Mouse (Mus musculus): ENCODE data around the gene Ptpdc1.

Ptpdc1 gene

DNA sequence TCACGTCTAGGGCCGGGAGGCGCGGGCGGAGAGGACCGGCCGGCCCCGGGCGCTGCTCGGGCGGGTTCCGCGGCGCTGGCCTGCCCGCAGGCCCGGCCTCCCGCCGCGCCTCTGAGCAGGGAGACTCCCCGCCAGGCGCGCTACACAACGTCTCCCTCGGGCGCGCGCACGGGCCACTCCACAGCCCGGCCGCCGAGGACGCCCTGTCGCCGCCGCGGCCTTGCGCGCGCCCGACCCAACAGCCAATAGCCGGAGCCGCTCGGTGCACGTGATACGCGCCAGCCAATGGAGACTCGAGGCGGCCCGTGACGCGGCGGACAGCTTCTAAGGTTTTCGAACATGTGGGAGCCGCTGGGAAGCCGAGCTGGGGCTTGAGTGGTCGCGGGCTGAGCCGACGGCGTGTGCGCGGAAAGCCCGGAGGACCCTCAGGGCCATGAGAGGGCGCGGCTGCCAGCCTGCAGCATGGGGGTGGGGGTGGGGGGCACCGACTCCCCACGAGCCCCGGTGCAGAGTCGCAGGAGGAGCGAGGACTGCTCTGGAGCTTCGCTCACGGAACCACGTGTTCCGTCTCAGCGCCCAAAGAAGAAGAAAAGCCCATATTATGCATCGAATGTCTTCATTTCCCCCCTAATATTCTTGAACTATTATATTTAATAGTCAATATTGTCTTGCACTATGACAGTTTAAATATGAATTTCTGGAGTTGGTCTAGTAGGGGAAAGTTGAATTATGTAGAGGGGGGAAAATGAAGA is at the start of gene Ptpdc1:
Ptpdc1 (minus strand) TSS at position 232 of the 752 bp plus-strand sequence.
- peak; percentile 96 to 97 for DNase-seq (ENCODE audit: low spot score in 2 of 2)

DNA sequence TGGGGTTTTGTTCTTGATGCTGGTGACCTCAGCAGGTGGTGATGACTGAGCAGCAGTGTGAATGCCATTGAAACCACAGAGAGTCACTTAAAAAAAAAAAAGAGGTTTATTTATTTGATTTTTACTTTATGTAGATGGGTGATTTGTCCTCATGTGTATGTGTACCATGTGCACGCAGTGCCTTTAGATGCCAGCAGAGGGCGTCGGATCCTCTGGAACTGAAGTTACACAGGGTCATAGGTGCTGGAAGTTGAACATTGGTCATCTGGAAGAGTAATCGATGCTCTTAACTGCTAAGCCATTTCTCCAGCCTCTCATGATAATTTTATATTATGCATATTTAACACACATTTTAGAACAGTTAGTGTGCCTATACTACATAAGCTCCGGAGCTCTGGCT is 49.1 kb upstream of the Ptpdc1 start:
- no peak for DNase-seq (ENCODE audit: low spot score in 2 of 2)

DNA sequence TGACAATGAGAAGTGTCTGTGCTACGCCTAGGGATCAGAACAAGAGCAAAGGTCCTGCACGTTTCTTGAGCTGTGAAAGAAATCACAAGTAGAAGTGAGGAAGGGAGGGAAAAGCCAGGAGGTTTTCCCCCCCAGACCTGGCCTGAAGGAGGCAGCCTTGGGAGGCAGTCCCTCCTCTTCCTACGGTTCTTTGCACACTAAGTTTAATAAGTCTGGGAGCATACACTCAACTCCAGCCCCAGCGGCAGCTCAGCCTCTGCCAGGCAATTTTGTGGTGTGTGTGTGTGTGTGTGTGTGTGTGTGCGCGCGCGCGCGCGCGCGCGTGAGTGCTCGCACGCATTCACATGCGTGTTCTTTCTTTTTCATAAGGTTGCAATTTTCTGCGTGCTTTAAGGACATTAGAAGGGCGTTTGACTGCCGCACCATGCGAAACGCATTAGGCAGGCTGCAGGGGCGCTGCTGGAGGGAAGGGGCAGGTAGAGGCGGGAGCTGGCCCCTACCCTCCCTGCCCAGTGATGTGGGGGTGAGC is 46.9 kb upstream of the Ptpdc1 start:
- DNase-seq (ENCODE audit: low spot score in 2 of 2), result no peak

DNA sequence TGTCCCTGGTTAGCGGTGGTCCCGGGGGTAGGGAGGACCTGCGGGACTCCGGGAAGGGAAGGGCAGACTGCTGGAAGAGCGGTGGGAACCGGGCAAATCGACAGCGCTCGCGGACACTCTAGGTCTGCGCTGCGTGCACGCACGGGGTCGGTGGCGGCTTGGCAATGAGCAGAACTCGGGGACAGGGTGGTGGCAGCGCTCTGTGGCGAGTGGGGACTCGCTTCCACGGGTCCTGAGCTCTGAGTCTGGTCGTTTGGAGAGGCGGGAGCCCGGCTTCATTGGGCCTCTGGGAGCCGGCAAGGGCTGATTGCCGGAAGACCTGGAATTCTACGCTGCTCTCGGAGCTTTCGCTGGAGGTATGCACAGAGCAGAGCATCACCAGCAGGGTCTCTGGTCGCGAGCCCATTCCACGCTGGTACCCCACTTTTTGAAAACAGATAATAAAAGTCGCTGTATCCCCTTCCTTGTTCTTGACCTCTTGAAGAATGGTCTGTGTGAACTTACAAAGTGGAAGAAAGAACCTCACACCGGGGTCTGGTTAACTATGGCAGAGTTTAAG is 43.6 kb upstream of the Ptpdc1 start:
- no peak for DNase-seq (ENCODE audit: low spot score in 2 of 2)

DNA sequence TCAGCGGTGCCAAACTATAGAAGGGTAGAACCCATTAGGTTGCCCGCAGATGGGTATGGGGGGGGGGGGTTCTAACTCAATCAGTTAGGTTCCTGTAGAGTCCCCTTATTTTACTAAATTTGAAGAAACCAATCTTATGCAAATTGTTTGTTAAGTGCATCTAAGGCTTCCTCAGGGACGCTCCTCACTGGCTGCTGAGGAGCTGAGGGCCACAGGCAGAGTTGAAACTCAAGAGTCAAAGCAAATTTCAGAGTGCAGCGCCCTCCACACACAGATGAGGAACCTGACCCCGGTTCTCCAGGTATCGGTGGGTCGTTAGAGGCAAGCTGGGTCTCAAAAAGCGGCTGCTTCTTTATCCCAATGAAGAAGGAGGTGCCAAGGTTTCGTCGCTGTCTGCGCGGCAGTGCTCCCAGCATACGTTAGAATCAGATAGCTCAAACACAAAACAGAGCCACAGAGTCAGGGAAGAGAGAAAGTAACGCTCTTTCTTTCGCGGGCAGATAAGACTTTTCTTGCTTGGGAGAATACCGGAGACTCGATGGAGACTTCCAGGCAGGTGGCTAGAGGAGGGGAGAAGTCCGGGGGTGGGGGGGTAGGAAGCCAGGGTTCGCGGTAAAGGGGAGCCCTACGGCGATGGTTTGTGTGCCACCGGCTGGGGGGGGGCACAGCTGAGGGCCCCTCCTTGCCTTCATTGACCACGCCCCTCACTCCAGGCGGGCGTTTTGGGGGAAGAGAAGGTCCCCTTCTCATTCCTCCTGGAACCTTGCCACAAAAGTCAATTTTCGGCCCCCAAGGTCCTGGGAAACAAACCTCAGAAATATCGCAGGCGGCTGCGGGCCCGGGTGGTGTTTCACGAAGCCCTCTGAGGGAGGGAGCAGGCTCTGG is 42.9 kb upstream of the Ptpdc1 start:
- no peak for DNase-seq (ENCODE audit: low spot score in 2 of 2)

DNA sequence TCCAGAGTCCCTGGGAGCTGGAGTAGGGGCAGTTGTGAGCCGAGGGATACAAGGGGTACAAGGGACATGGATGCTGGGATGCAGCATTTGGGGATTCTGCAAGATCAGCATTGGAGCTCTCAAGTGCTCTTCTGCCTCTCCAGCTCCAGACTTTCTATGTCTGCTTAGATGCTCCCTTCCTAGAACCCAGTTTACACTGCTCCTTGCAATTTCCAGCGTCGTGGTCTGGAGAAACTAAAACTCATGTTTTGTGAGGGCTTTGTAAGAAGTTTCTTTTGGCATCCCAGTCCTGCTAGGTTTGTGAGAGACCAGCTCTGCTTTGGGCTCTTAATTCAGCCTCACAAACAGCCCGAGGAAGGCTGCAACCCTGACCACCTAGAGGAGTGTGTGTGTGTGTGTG is 42.0 kb upstream of the Ptpdc1 start:
- no peak for DNase-seq (ENCODE audit: low spot score in 2 of 2)

DNA sequence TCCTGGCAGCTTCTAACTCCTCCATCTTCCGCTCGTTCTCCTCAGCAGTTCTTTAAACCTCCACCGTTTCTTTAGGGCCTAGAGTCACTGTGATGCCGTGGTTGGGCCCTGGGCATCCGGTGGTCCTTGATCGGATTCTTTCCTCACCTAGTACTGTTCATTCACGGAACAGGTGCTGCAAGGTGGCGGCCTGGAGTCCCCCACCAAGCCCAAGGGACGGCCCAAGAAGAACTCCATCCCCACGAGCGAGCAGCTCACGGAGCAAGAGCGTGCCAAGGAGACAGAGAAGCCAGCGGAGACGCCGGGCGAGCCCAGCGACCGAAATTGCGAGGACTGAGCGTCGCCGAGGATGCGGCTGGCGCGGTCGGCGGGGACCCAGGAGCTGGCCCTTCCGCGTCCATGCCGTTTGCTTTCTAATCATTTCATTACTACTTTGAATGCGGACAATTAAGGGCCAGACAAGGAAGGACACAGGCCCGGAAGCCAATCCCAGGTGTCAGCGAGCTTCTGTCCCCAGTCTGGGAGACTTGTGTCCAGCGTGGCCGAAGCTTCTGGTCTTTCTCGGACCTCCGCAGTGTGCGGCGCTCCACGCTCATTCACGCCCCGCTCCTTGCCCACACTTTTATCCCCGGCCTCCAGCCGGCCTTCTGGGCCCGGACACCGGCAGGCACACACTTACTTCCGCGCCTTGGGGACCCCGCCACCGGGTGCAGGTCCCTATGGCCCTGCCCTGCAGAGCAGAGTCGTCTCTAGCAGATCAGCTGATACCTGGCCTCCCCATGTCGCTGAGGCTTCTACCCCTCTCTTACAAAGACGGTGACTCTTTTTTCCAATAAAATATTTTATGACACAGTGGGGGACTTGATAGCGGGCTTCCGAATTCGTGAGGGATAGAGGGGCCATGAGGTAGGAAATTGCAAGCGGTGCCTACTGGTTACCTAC is 40.5 kb upstream of the Ptpdc1 start:
- no peak for DNase-seq (ENCODE audit: low spot score in 2 of 2)

DNA sequence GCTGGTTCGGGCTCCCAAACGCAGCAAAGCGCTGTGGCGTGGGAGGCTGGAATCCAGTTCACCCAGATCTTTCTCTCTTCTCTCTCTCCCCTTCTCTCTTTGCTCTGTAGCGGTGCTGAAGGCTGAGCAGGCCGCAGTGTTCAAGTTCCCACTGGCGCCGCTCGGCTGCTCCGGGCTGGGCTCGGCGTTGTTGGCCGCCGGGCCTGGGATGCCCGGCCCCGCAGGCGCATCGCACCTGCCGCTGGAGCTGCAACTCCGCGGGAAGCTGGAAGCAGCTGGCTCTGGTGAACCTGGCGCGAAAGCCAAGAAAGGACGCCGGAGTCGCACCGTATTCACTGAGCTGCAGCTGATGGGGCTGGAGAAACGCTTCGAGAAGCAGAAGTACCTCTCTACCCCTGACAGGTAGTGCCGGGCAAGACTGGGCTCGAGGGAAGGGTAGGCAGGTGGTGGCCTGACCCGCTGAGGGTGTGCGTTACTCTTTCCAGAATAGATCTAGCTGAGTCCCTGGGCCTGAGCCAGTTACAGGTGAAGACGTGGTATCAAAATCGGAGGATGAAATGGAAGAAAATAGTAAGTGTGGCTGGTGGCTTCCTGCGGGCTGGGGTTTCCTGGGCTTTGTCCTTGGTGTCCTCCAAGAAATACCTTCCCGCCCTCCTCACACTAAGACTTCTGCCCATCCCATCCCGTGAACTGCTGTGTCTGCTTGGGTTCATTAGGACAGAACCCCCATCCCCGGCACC is 39.6 kb upstream of the Ptpdc1 start:
- DNase-seq (ENCODE audit: low spot score in 2 of 2), result no peak

DNA sequence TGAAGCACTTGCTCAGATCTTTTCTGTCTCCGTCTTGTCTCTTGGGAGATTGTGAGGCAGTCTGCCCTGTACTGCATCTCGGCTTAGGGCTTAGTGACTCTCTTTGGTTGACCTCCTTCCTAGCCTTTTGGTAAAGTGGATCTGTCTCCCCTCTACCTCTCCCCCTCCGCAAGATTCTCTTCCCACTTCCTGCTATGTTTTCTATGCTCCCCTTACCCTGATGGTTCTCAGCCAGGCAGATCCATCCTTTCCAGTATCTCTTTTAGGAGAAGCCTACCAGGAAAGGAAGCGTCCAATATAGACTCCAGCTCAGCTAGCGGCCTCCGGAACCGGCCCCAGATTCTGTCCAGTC is 38.5 kb upstream of the Ptpdc1 start:
- no peak for DNase-seq (ENCODE audit: low spot score in 2 of 2)

DNA sequence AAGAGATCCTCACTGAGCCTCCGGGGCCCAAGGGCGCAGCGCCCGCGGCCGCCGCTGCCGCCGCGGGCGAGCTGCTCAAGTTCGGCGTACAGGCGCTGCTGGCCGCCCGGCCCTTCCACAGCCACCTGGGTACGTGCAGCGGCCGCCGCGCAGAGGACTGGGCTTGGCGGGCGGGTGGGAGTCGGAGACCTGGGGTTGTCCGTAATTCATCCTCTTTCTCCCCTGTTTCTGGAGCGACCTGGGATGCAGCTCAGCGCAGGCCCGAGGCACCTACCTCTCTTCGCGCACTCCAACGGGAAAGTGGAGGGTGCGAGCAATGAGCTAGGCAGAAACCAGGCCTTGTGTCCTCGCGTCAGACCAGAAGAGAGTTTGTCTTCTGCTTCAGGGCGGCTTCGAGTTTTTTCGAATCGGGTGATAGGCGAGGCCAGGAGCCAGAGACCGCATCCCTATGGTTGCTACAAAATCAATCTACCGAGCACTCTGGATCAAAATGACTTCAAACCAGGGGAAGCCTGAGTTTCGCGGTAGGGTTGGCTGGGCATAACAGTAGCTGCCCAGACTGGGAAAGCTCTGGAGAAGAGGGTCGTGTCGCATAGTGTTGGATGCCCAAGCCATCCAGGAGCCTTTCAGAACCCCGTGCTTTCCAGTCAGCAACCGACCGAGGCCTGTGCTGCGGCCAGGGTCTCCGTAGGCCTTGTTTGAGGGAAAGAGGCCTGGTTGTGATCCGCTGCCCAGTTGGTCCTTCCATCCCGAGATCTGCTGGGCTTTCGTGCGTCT is 37.9 kb upstream of the Ptpdc1 start:
- DNase-seq (ENCODE audit: low spot score in 2 of 2), result no peak

DNA sequence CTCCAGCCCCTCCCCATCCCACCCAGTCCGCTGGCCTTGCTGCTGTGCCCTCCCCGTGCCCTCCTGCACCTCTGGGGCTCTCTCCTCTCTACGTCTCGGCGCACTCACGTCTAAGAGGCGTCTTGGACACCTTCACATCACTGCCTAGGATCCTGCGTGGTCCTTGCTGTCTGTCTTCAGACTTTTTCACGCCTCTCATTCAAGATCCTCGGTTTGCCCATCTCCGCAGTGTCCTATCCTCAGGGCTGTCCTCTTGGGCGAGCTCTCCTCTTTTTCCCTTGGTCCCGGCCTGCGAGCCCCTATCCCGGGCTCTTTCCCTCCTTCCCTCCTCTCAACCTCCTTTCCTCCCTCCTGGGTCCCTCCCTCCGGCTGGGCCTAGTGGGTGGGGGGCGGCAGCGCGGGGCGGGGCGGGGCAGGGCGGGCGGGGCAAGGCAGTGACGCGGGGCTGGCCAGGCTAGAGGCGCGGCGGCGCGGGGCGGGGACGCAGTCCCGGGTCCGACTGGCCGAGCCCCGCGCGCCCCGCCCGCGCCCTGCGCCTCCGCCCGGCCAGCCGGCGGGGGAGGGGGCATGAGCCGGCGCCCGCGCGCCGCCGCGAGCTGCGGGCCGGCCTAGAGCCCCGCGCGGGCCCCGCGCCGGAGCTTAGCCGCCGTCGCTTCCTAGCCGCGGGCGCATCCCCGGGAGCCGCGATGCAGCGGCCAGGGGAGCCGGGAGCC is 37.1 kb upstream of the Ptpdc1 start, which contains the start of gene Barx1:
Barx1 (plus strand) TSS at position 568 of the 713 bp plus-strand sequence.
- no peak for DNase-seq (ENCODE audit: low spot score in 2 of 2)

DNA sequence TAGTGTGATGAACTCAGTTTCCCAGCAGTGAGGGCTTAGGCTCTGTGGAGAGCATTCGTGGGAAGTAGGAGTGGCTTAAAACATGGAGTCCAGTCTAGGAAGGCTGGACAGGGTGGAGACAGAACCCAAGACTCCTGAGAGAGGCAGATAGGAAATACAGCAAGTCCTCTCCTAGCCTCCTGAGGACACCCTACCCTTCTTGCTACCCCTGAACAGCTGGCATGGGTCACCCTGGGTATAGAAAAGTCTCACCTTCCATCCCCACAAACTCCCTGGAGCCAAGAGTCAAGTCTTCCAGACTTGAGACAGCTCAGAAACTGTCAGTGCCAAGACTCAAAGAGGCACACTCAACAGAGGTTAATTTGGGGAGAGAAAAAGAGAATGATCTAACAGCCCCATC is 36.1 kb upstream of the Ptpdc1 start:
- DNase-seq (ENCODE audit: low spot score in 2 of 2), result no peak

DNA sequence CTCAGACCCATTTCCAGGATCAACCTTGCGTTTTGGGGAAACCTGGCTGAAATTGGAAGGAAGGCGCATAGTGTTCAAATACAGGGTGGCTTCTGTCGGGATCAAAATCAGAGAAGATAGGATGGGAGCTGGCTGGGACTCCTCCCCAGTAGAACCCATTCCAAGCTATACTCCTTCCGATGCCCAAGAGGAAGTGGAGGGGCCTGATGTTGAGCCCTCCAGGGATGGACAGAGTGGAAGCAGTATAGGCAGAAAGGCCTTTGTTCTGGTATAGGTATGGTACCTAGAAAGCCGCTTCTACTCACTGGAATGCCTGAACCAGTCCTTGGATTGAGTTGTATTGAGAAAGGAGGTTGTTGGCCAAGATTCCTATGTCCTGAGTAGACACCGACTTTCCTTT is 35.3 kb upstream of the Ptpdc1 start:
- DNase-seq (ENCODE audit: low spot score in 2 of 2), result no peak

DNA sequence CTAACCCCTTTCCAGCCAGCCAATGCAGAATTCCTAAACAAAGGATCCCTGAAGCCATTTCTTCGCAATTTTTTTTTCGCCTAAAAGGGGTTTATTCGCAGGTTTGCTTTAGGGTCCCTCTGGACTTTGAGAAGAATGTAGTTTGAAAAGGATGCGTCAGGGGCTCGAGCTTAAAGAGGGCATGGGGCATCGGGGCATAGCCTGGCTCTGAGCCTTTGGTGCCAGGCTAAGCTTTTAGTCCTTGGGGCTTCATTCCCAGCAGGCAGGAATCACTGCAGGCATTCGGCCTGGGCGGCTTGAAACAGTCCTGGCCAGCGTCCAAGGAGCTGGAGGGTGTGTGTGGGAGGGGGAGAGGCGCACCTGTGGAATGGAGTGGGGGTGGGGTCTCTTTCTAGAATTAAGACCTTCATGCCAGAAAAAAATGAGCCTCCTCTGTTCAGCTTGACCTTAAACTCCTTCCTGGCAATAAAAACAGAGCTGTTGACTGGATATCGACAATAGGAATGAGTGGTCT is 34.8 kb upstream of the Ptpdc1 start:
- DNase-seq (ENCODE audit: low spot score in 2 of 2), result no peak

DNA sequence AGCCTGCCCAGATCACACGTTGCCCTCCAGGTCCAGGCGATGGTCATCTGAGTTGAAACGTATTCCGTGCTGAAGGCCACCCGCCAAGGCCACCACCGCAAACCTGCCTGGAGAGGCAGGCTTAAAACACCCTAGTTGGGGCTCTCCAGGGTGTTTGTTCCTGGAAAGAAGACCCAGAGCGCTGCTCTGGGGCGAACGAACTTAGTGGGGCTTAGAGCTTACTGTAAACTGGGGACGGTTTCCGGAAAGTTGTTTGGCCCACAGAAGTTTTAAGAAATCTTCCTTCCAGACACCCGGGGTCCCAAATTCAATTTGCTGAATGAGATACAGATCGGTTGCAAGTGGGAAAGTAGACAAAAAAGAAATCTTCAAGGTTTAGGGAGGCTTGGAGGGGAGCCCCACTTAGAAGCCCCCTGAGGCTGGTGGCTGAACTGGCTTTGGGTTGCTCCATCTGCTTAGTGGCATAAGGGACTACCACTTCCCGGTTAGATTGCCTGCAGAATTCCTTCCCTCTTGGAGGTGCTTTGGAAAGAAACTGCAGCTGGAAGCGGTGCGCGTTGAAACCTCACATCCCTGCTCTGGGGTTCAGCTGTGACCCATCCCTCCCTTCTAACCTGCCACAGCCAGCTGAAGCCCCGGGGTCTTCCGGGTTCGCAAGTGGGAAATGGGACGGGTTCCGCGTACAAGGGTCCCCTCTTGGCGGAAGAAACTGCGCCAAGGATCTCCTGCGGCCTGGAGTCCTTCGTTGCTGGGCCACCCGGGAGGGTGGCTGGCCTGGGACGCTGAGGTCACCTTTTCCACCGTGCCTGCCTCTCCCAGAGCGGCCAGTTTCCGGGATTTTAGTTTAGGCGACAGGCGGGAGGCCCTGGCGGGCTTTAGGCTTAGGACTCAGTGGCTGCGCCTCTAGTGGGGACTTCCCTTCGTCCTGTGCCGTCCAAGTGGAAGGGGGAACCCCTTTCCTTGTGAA is 34.1 kb upstream of the Ptpdc1 start:
- no peak for DNase-seq (ENCODE audit: low spot score in 2 of 2)

DNA sequence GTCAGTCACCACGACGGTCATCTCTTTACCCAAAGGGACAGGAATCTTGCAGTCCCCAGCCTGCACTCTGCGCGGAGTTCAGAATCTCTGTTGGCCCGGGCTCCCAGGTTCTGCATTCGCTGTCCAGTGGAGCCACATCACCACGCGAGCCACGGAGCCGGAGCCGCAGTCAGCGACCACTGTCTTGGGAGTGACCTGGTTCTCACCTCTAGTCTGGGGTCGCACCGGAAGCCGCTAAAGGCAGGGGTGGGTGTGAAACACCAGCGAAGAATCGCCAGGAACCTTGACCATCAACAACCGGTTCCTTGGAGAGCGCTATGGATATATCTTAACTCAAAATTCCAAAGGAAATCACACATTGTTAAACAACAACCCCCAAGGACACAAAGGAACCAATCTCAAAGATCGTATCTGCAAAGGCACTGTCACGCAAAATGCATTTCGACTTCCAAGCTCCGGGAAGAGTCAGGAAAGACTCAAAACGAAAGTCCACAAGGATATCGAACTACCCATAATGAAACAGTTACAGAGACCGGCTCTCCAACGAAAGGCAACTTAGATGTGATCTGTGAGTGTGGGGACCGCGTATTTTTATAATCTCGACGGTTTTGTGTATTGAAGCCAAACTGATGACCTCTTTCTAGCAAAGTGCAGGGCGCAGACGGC is 33.3 kb upstream of the Ptpdc1 start:
- DNase-seq (ENCODE audit: low spot score in 2 of 2), result no peak

DNA sequence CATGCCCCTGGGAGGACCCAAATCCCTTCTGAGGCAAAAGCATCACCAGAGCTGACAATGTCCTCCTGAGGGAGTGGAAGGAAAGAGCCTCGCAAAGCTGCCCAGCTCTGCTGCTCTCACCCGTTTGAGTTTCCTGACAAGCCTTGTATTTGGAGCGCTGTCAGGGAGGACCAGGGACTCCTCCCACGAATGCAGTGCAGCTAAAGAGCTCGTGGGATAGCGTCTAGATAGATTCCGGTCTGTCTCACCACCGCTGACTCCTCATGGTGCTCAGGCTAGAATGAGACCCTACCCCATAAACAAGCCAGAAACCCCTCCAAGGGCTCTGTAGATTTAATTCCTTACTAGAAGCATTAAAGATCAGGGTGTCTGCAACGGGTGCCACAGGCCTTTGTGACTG is 32.3 kb upstream of the Ptpdc1 start:
- no peak for DNase-seq (ENCODE audit: low spot score in 2 of 2)

Measured in natural killer cell, adult 2 months (primary cell).